Mouse (Mus musculus) kidney, adult 2 months (tissue): ENCODE data around the gene Mob3b. TPM values are rescaled to one million over a fixed set of nuclear protein-coding genes. Genes with fewer than 3 reads are reported as not detected.

Source experiments
- DNase-seq: peaks from one replicate; pipeline ENCODE4 v3.0.0; 2021
- H3K27ac ChIP-seq: fragments of 200-500 bp; 2 replicates; pipeline ENCODE4 v1.5.1; 2012; ENCODE audit warnings: low read depth, low read length, control low read depth, inconsistent platforms; ENCODE audit not compliant: insufficient read depth
- H3K27me3 ChIP-seq: fragments of 200-500 bp; replicated peaks from 2 replicates; pipeline ENCODE4 v1.6.1; 2012; ENCODE audit warnings: mild to moderate bottlenecking, moderate library complexity, low read length, inconsistent platforms; ENCODE audit not compliant: control insufficient read depth, insufficient read depth
- H3K36me3 ChIP-seq: fragments of 200-500 bp; 2 replicates; pipeline ENCODE4 v1.6.1; 2012; ENCODE audit warnings: mild to moderate bottlenecking, moderate library complexity, low read length, inconsistent platforms; ENCODE audit not compliant: control insufficient read depth, insufficient read depth
- H3K4me1 ChIP-seq: fragments of 200-500 bp; 2 replicates; pipeline ENCODE4 v1.6.1; 2011; ENCODE audit warnings: low read length; ENCODE audit not compliant: control insufficient read depth, insufficient read depth
- H3K4me3 ChIP-seq: fragments of 200-500 bp; 2 replicates; pipeline ENCODE4 v1.5.1; 2011; ENCODE audit warnings: mild to moderate bottlenecking, low read depth, low read length, control low read depth; ENCODE audit not compliant: insufficient read depth
- CTCF ChIP-seq: fragments of 200-500 bp; conservative IDR thresholded peaks from 2 replicates; pipeline ENCODE4 v1.5.1; 2011; ENCODE audit warnings: low read depth, mild to moderate bottlenecking, control low read depth, low read length, moderate library complexity, mixed read lengths; ENCODE audit not compliant: insufficient read depth, insufficient read length
- POLR2A ChIP-seq: fragments of 200-500 bp; IDR thresholded peaks from one replicate; pipeline ENCODE4 v1.6.1; 2011; ENCODE audit warnings: low read depth, low read length, control low read depth
- WGBS: fragments of 180-500 bp; shearing (Covaris S2); methylation state at CpG from one replicate; pipeline ENCODE4 v1.1.7; 2018; 5-methylcytosine and 5-hydroxymethylcytosine counted together
- polyA plus RNA-seq: library from polyadenylated mRNA; depleted of rRNA; stranded (reverse); fragments of >200 nt; gene quantifications from 2 replicates; pipeline ENCODE4 v1.2.3, GENCODE M21; 2012

Gene Mob3b
- polyA plus RNA-seq, 1 experiment, result 11.8 TPM

DNA sequence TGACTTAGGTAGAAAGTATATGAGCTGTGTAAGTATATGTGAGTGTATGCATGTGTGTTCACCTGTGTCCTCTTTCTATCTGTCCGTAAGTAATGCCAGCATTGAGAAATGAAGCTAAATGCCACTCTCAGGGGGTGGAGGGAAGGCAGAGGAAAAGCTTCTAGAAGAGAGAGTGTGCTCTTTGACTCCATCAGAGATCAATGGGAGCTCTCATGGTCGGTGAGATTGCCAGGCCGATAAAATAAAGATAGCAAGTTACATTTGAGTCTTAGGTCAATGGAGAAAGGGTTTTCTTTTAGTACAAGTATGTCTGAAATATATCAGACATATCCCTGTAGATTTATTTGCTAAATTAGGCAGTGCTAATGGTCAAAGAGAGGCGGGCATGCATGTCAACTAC lies 9.0 kb downstream of the Mob3b start:
- DNase-seq, result no peak
- no peak overlapping the region for H3K27ac ChIP-seq
- H3K36me3 ChIP-seq, result no peaks in the 10 kb centered on the region
- H3K4me1 ChIP-seq, result peaks cover 2% of the 10 kb centered on the region; the same call in 1 of the 2 replicates
- WGBS, result 92% methylated on average over 4 of the region's 4 CpGs
- no peak overlapping the region for H3K4me3 ChIP-seq
- H3K27me3 ChIP-seq, result no peaks in the 10 kb centered on the region
- TF ChIP-seq POLR2A (no peak), CTCF (no peak)

DNA sequence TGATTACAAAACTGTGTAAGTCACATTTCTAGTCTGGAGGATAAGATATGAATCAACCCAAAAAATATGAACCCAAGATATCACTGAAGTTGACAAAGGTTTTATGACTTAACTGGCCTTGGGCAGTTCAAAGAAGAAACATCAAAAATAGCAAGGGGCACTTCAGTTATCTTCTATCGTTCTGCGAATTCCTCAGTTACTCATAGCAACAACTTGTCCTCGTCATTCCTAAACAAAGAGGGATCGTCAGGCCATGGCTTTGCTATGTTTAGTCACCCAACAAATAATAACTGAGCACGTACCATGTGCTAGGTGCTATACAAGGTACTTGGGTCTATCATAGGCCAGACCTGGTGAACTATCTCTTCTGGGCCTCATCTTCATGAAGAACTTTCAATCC lies 10.7 kb downstream of the Mob3b start:
- Histone ChIP-seq H3K4me1 (peaks cover 2% of the 10 kb centered on the region; the same call in 1 of the 2 replicates), H3K27ac (no peak overlapping the region), H3K36me3 (no peaks in the 10 kb centered on the region), H3K4me3 (no peak overlapping the region), H3K27me3 (no peaks in the 10 kb centered on the region)
- no peak for DNase-seq
- no peak for TF ChIP-seq CTCF
- 92% methylated on average over 5 of the region's 5 CpGs for WGBS

DNA sequence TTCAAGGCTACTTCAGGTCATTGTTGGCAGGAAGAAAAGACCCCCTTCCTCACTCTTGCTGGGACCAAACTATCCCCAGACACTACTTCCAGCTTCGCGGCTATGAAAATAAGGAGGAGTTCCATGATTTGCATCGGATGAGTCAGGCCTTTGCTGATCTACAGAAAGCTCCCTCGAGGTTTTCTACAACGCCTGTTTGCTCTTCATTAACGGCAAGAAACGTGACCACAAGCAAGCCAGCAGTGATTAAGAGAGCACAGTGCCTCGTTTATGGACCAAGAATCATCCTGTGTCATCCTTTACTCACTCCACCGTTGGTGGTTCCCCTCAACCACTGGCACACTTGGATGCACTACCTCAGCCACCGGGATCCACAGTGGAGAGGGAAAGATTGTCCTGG lies 11.6 kb downstream of the Mob3b start:
- Histone ChIP-seq H3K4me1 (peaks cover 2% of the 10 kb centered on the region; the same call in 1 of the 2 replicates), H3K36me3 (no peaks in the 10 kb centered on the region), H3K27ac (no peak overlapping the region), H3K27me3 (no peaks in the 10 kb centered on the region), H3K4me3 (no peak overlapping the region)
- no peak for DNase-seq
- WGBS, result 87% methylated on average over 10 of the region's 10 CpGs
- TF ChIP-seq CTCF (no peak), POLR2A (no peak)

DNA sequence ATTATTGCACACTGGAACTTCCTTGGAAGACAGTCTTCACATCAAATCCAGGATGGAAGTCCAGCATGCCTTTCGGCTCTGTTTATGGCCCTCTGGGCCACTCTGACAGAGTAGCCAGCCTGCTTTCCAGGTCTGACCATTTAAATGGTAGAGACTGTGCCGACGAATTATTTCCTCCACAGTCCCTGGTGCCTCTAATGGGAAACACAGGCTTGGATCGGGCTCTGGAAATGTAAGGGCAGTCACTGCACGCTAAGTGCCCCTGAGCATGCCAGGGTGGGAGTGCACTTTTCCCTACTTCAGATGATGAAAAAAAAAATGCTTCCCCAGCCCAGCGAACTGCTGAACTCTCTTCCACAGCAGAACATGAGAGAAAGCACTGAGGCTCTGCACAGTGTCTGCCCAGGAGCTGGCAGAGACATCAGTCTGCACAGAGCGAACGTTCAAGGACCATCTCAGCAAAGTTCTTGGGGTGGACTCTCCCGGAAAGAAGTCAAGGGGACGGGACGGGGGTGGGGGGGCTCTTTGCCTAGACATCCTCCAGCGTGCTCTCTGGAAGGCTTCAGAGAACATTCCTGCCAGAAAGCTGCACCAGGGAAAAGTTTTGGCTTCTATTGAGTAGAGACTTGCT lies 13.7 kb downstream of the Mob3b start:
- 39% methylated on average over 12 of the region's 12 CpGs for WGBS
- DNase-seq, result no peak
- TF ChIP-seq POLR2A (no peak), CTCF (no peak)
- H3K36me3 ChIP-seq, result no peaks in the 10 kb centered on the region
- no peaks in the 10 kb centered on the region for H3K4me1 ChIP-seq
- no peak overlapping the region for H3K27ac ChIP-seq
- no peak overlapping the region for H3K4me3 ChIP-seq
- H3K27me3 ChIP-seq, result no peaks in the 10 kb centered on the region

DNA sequence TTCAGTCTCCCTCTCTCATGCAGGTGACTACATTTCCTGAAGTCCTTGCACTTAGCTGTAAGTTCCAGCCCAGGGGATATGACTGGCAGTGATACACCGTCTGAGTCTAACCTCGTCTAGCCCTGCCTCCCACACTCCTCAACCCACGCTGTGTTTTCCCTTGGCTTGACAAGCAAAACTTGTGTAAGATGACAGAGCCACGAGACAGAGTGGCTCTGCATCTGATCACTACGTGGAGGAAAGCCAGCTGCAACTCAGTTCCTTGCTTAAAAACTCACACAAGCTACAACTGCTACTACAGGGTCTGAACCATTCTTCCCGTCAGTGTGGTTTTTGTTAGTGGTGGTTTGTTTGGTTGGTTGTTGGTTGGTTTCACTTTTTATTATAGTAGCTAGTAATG lies 17.0 kb downstream of the Mob3b start:
- Histone ChIP-seq H3K4me1 (peaks cover 14% of the 10 kb centered on the region), H3K4me3 (no peak overlapping the region), H3K27ac (no peak overlapping the region), H3K27me3 (no peaks in the 10 kb centered on the region), H3K36me3 (no peaks in the 10 kb centered on the region)
- DNase-seq, result no peak
- no peak for TF ChIP-seq CTCF
- TF ChIP-seq POLR2A, result no peak
- WGBS, result 63% methylated on average over 6 of the region's 6 CpGs

DNA sequence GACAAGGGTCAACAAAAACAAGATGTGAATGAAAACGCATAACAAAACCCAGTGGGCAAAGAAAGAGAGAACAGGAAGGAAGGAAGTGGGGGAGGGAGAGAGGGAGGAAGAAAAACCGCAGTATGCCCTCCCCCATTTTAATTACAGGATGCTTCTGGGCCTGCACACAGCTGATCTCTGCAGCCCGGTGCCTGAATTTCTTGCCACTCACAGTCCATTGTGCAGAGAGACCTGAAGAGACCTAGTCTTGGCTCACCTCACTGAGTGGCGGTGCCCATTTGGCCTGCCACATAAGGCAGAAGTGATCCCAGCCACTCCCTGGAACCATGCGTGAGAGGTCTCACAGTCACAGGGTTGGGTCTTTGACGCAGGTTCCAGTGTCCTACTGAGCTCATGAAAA lies 19.2 kb downstream of the Mob3b start:
- H3K4me1 ChIP-seq, result peaks cover 19% of the 10 kb centered on the region
- no peaks in the 10 kb centered on the region for H3K27me3 ChIP-seq
- H3K4me3 ChIP-seq, result no peak overlapping the region
- no peaks in the 10 kb centered on the region for H3K36me3 ChIP-seq
- WGBS, result 45% methylated on average over 6 of the region's 6 CpGs
- DNase-seq, result peak; percentile 35
- no peak overlapping the region for H3K27ac ChIP-seq
- TF ChIP-seq POLR2A (no peak), CTCF (no peak)

DNA sequence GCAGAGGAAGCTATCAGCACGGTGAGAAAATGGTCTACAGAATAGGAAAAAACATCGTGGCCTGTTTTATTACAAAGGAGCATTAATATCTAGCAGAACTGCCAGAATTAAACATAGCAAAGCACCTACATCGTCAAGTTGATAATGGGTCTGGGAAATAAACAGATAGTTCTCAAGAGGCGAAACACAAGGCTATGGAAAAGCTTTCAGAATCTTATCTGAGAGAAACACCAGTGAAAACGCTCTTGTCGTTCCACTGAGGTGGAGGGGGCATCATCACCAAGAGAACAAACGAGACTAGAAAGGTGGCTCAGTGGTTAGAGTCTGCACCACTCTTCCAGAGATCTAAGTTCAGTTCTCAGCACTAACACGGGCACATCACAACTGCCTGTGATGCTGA lies 20.3 kb downstream of the Mob3b start:
- Histone ChIP-seq H3K36me3 (no peaks in the 10 kb centered on the region), H3K27ac (no peak overlapping the region), H3K4me1 (peaks cover 19% of the 10 kb centered on the region), H3K4me3 (no peak overlapping the region), H3K27me3 (no peaks in the 10 kb centered on the region)
- TF ChIP-seq CTCF, result no peak
- no peak for TF ChIP-seq POLR2A
- no peak for DNase-seq
- WGBS, result 84% methylated on average over 8 of the region's 8 CpGs

DNA sequence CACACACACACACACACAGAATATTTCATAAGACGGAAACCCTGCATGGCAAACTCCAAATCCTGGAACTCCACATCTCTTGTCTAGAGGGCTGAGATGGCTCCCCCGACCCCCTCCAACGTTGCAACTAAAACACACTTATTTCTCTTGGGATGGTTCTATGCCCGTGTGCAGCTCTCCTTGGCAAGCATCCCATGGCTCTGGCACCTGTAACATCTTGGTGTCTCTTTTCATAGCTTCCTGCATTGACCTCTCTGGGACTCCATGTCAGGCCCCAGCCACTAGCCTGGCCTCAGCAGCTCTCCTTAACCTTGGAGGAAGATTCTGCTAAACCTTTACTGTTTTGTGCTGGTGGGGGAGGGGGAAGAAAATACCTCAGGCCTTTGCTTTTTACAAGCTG lies 21.5 kb downstream of the Mob3b start:
- DNase-seq, result peak; percentile 53
- 58% methylated on average over 4 of the region's 4 CpGs for WGBS
- Histone ChIP-seq H3K4me3 (no peak overlapping the region), H3K36me3 (no peaks in the 10 kb centered on the region), H3K27ac (peak overlapping the region; percentile 66), H3K4me1 (peaks cover 19% of the 10 kb centered on the region), H3K27me3 (no peaks in the 10 kb centered on the region)
- no peak for TF ChIP-seq POLR2A
- TF ChIP-seq CTCF, result no peak
